Comparison of ENCODE assay signal across 8 mouse cellular contexts in the genomic region with DNA sequence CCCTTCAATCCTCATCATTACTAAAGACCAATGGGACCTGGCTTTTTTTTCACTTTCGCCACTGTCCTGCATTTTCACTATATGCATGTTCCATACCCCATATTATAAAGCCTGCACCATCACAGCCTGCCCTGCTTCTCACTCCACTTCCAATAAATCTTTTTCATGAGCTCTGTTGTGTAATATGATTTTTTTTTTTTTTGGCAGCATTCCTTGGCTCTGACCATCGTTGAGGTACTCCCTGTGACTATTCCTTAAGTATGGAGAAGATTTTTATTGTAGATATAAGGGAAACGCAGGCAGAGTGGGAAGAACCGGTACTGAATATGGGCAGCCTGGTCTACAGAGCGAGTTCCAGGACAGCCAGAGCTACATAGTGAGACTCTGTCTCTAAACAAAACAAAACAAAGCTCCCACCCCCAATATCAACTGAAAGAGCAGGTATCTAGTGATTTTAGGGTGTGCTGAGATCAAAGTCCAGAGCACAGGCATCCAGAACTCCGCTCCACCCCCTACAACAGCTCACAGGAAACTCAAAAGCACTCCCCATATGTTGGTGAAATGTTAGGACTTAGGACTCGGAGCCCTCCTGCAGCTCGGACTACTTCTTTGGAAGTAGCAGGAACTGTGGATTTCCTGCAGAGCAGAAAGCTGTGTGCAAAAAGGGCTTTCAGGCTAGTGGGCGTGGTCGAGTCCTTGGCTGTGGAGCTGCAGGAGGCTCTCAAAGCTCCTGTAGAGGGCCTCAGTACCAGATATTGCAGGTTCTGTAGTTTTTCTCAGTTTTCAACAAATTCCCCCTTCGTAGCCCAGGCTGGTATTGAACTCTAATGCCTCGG. TPM values are rescaled to one million over a fixed set of nuclear protein-coding genes. Genes with fewer than 3 reads are reported as not detected.
DNase-seq lines count a peak whose midpoint lies in the region; ATAC-seq and TF ChIP-seq lines count a peak whose summit lies in the region.

No protein-coding gene starts in this region.

- H3ac ChIP-seq in myocyte (ENCODE audit: control insufficient read depth, insufficient read length): no peak overlapping the region

- 27% methylated on average over 12 of the region's 12 CpGs for WGBS in heart, embryonic 10.5 days
- 33% methylated on average over 12 of the region's 12 CpGs for WGBS in kidney, embryonic 14.5 days
- 16% methylated on average over 12 of the region's 12 CpGs for WGBS in liver, adult 2 months
- WGBS in stomach, embryonic 16.5 days: 26% methylated on average over 12 of the region's 12 CpGs

- peak; percentile 69 for ATAC-seq in erythroblast, adult 5-6 weeks (replicated peaks; ENCODE audit: low FRiP score, poor library complexity, severe bottlenecking)
- ATAC-seq in kidney, embryonic 14.5 days (ENCODE audit: low FRiP score, low TSS enrichment): peak; percentile 20; the same call in 1 of the 2 replicates
- ATAC-seq in stomach, embryonic 16.5 days (ENCODE audit: insufficient read depth, low FRiP score): peak; percentile 7; the same call in 1 of the 2 replicates

- H3K27ac ChIP-seq in heart, embryonic 10.5 days: peak overlapping the region; percentile 96; the same call in 1 of the 2 replicates
- peak overlapping the region; percentile 67; the same call in 1 of the 2 replicates for H3K27ac ChIP-seq in kidney, embryonic 14.5 days (ENCODE audit: low read depth, low read length)
- H3K27ac ChIP-seq in liver, adult 2 months (replicated peaks; ENCODE audit: insufficient read depth, low read depth, low read length): peak overlapping the region; percentile 93
- peak overlapping the region; percentile 98 for H3K27ac ChIP-seq in stomach, embryonic 16.5 days (ENCODE audit: low read length)

- peak; percentile 41; the same call in 1 of the 2 replicates for TF ChIP-seq CTCF in liver, adult 2 months (IDR thresholded peaks at IDR 0.05; ENCODE audit: low read depth, low read length)

- peak; percentile 67 for DNase-seq in B cell, adult 2 months
- DNase-seq in adrenal gland, postnatal 25 days: peak; percentile 69
- peak; percentile 68 for DNase-seq in heart, embryonic 10.5 days (ENCODE audit: low spot score)
- DNase-seq in liver, adult 2 months (ENCODE audit: extremely low read depth, low read depth, low spot score): peak; percentile 92

- H3K9me3 ChIP-seq in heart, embryonic 10.5 days: no peaks in the 10 kb centered on the region
- H3K9me3 ChIP-seq in kidney, embryonic 14.5 days (ENCODE audit: control insufficient read depth, low read length): no peaks in the 10 kb centered on the region
- no peaks in the 10 kb centered on the region for H3K9me3 ChIP-seq in stomach, embryonic 16.5 days (replicated peaks; ENCODE audit: control insufficient read depth, low read length)

- H3K4me3 ChIP-seq in heart, embryonic 10.5 days: peak overlapping the region; percentile 79
- peak overlapping the region; percentile 65; the same call in 1 of the 2 replicates for H3K4me3 ChIP-seq in kidney, embryonic 14.5 days (ENCODE audit: low read length)
- no peak overlapping the region; the same call in 1 of the 2 replicates for H3K4me3 ChIP-seq in liver, adult 2 months (ENCODE audit: insufficient read depth, low read depth, low read length)
- H3K4me3 ChIP-seq in myocyte: peak overlapping the region; percentile 45
- peak overlapping the region; percentile 86 for H3K4me3 ChIP-seq in stomach, embryonic 16.5 days (replicated peaks; ENCODE audit: low read length)

- H3K27me3 ChIP-seq in heart, embryonic 10.5 days (ENCODE audit: insufficient read depth, poor library complexity, severe bottlenecking): no peaks in the 10 kb centered on the region
- no peaks in the 10 kb centered on the region for H3K27me3 ChIP-seq in kidney, embryonic 14.5 days (ENCODE audit: control insufficient read depth, insufficient read depth, low read length)
- H3K27me3 ChIP-seq in liver, adult 2 months (ENCODE audit: control insufficient read depth, insufficient read depth, low read length): no peaks in the 10 kb centered on the region
- peaks cover 5% of the 10 kb centered on the region for H3K27me3 ChIP-seq in myocyte (ENCODE audit: control insufficient read depth, insufficient read depth, insufficient read length)
- no peaks in the 10 kb centered on the region for H3K27me3 ChIP-seq in stomach, embryonic 16.5 days (ENCODE audit: control insufficient read depth, insufficient read depth, low read length)

- H3K4me1 ChIP-seq in heart, embryonic 10.5 days: peaks cover 8% of the 10 kb centered on the region; the same call in 1 of the 2 replicates
- H3K4me1 ChIP-seq in kidney, embryonic 14.5 days (ENCODE audit: control insufficient read depth, insufficient read depth, low read length): peaks cover 13% of the 10 kb centered on the region; the same call in 1 of the 2 replicates
- H3K4me1 ChIP-seq in liver, adult 2 months (ENCODE audit: control insufficient read depth, insufficient read depth, low read length): peaks cover 5% of the 10 kb centered on the region
- peaks cover 12% of the 10 kb centered on the region for H3K4me1 ChIP-seq in stomach, embryonic 16.5 days (ENCODE audit: control insufficient read depth, insufficient read depth, low read length)

- H3K4me2 ChIP-seq in kidney, embryonic 14.5 days (replicated peaks; ENCODE audit: low read depth, low read length): peak overlapping the region; percentile 63
- peak overlapping the region; percentile 97 for H3K4me2 ChIP-seq in myocyte (ENCODE audit: low read depth)
- peak overlapping the region; percentile 58 for H3K4me2 ChIP-seq in stomach, embryonic 16.5 days (ENCODE audit: low read depth, low read length)

- H3K79me2 ChIP-seq in liver, adult 2 months (ENCODE audit: control insufficient read depth, insufficient read depth, low read length): peaks cover 12% of the 10 kb centered on the region
- H3K79me2 ChIP-seq in myocyte (ENCODE audit: control insufficient read depth, insufficient read depth): peaks cover 5% of the 10 kb centered on the region

- no peak for TF ChIP-seq POLR2A in liver, adult 2 months (IDR thresholded peaks at IDR 0.05; ENCODE audit: extremely low read depth, insufficient read depth, low read length)
- TF ChIP-seq POLR2A in myocyte (IDR thresholded peaks at IDR 0.05; ENCODE audit: insufficient read length, low read depth): no peak

- H3K9ac ChIP-seq in kidney, embryonic 14.5 days (ENCODE audit: low read depth, low read length): 0 out of 2 replicates have a peak overlapping the region, but pooled peaks have one; percentile 87
- H3K9ac ChIP-seq in liver, adult 2 months (ENCODE audit: low read depth, low read length): no peak overlapping the region
- H3K9ac ChIP-seq in stomach, embryonic 16.5 days (ENCODE audit: low read length): peak overlapping the region; percentile 68

- H3K36me3 ChIP-seq in heart, embryonic 10.5 days: no peaks in the 10 kb centered on the region
- no peaks in the 10 kb centered on the region for H3K36me3 ChIP-seq in kidney, embryonic 14.5 days (ENCODE audit: control insufficient read depth, insufficient read depth, low read length)
- H3K36me3 ChIP-seq in liver, adult 2 months (ENCODE audit: control insufficient read depth, insufficient read depth, low read length): no peaks in the 10 kb centered on the region
- no peaks in the 10 kb centered on the region for H3K36me3 ChIP-seq in myocyte (ENCODE audit: control insufficient read depth, insufficient read depth)
- H3K36me3 ChIP-seq in stomach, embryonic 16.5 days (ENCODE audit: control insufficient read depth, insufficient read depth, low read length): no peaks in the 10 kb centered on the region

RNA-seq across cellular contexts. Expression of a gene that starts 1.1 kb away (rescaled TPM):
- 69.2 and 77.1 TPM in 2 replicates for total RNA-seq in adrenal gland, postnatal 25 days (2021)
- 88.8 and 93.2 TPM in 2 replicates for total RNA-seq in erythroblast, adult 5-6 weeks (2015; ENCODE audit: low replicate concordance)
- total RNA-seq in erythroblast, adult 5-6 weeks (2017; ENCODE audit: low replicate concordance): 63.6 and 65.4 TPM in 2 replicates
- polyA plus RNA-seq in heart, embryonic 10.5 days (2016; fragmentation: Nextera tagmentation; extraction: Ambion mirVana): 27.1 and 30.4 TPM in 2 replicates
- polyA plus RNA-seq in kidney, embryonic 14.5 days (2014; fragmentation: Nextera tagmentation; extraction: Ambion mirVana): 23.7 and 32.3 TPM in 2 replicates
- 13.5 and 14.0 TPM in 2 replicates for total RNA-seq in liver, adult 2 months (2014; rRNA removed)
- 25.8 and 27.0 TPM in 2 replicates for polyA plus RNA-seq in liver, adult 2 months (2012; rRNA removed)
- polyA plus RNA-seq in myocyte (2012; fragmentation: generic; extraction: Trizol): 17.1 TPM
- 39.9 and 41.3 TPM in 2 replicates for polyA plus RNA-seq in stomach, embryonic 16.5 days (2015; fragmentation: Nextera tagmentation; extraction: Ambion mirVana)

RNA-seq across cellular contexts. Expression of a gene that starts 23.8 kb away (rescaled TPM):
- total RNA-seq in adrenal gland, postnatal 25 days (2021): not detected in 2 replicates
- not detected in 2 replicates for total RNA-seq in erythroblast, adult 5-6 weeks (2015; ENCODE audit: low replicate concordance)
- total RNA-seq in erythroblast, adult 5-6 weeks (2017; ENCODE audit: low replicate concordance): not detected in 2 replicates
- polyA plus RNA-seq in heart, embryonic 10.5 days (2016; fragmentation: Nextera tagmentation; extraction: Ambion mirVana): not detected in 2 replicates
- not detected in 2 replicates for polyA plus RNA-seq in kidney, embryonic 14.5 days (2014; fragmentation: Nextera tagmentation; extraction: Ambion mirVana)
- not detected in 2 replicates for total RNA-seq in liver, adult 2 months (2014; rRNA removed)
- not detected in 2 replicates for polyA plus RNA-seq in liver, adult 2 months (2012; rRNA removed)
- not detected for polyA plus RNA-seq in myocyte (2012; fragmentation: generic; extraction: Trizol)
- polyA plus RNA-seq in stomach, embryonic 16.5 days (2015; fragmentation: Nextera tagmentation; extraction: Ambion mirVana): not detected in 2 replicates

RNA-seq across cellular contexts. Expression of a gene that starts 31.2 kb away (rescaled TPM):
- not detected in 2 replicates for total RNA-seq in adrenal gland, postnatal 25 days (2021)
- total RNA-seq in erythroblast, adult 5-6 weeks (2015; ENCODE audit: low replicate concordance): not detected in 2 replicates
- 0.70 and 2.5 TPM in 2 replicates for total RNA-seq in erythroblast, adult 5-6 weeks (2017; ENCODE audit: low replicate concordance)
- 0.20 TPM in 1 of 2 replicates, not detected in the other for polyA plus RNA-seq in heart, embryonic 10.5 days (2016; fragmentation: Nextera tagmentation; extraction: Ambion mirVana)
- 0.10 and 0.23 TPM in 2 replicates for polyA plus RNA-seq in kidney, embryonic 14.5 days (2014; fragmentation: Nextera tagmentation; extraction: Ambion mirVana)
- total RNA-seq in liver, adult 2 months (2014; rRNA removed): not detected in 2 replicates
- polyA plus RNA-seq in liver, adult 2 months (2012; rRNA removed): not detected in 2 replicates
- polyA plus RNA-seq in myocyte (2012; fragmentation: generic; extraction: Trizol): not detected
- 0.83 and 1.2 TPM in 2 replicates for polyA plus RNA-seq in stomach, embryonic 16.5 days (2015; fragmentation: Nextera tagmentation; extraction: Ambion mirVana)

RNA-seq across cellular contexts. Expression of a gene that starts 33.6 kb away (rescaled TPM):
- 0.27 and 0.67 TPM in 2 replicates for total RNA-seq in adrenal gland, postnatal 25 days (2021)
- 592 TPM in 2 replicates for total RNA-seq in erythroblast, adult 5-6 weeks (2015; ENCODE audit: low replicate concordance)
- total RNA-seq in erythroblast, adult 5-6 weeks (2017; ENCODE audit: low replicate concordance): 1,227 and 1,601 TPM in 2 replicates
- polyA plus RNA-seq in heart, embryonic 10.5 days (2016; fragmentation: Nextera tagmentation; extraction: Ambion mirVana): 18.6 and 21.5 TPM in 2 replicates
- 1.3 and 2.9 TPM in 2 replicates for polyA plus RNA-seq in kidney, embryonic 14.5 days (2014; fragmentation: Nextera tagmentation; extraction: Ambion mirVana)
- total RNA-seq in liver, adult 2 months (2014; rRNA removed): 0.07 TPM in 1 of 2 replicates, not detected in the other
- polyA plus RNA-seq in liver, adult 2 months (2012; rRNA removed): not detected in 2 replicates
- polyA plus RNA-seq in myocyte (2012; fragmentation: generic; extraction: Trizol): not detected
- 12.0 and 12.4 TPM in 2 replicates for polyA plus RNA-seq in stomach, embryonic 16.5 days (2015; fragmentation: Nextera tagmentation; extraction: Ambion mirVana)

RNA-seq across cellular contexts. Expression of a gene that starts 54.1 kb away (rescaled TPM):
- total RNA-seq in adrenal gland, postnatal 25 days (2021): 0.61 TPM in 1 of 2 replicates, not detected in the other
- total RNA-seq in erythroblast, adult 5-6 weeks (2015; ENCODE audit: low replicate concordance): not detected in 2 replicates
- total RNA-seq in erythroblast, adult 5-6 weeks (2017; ENCODE audit: low replicate concordance): not detected in 2 replicates
- polyA plus RNA-seq in heart, embryonic 10.5 days (2016; fragmentation: Nextera tagmentation; extraction: Ambion mirVana): not detected in 2 replicates
- polyA plus RNA-seq in kidney, embryonic 14.5 days (2014; fragmentation: Nextera tagmentation; extraction: Ambion mirVana): not detected in 2 replicates
- total RNA-seq in liver, adult 2 months (2014; rRNA removed): not detected in 2 replicates
- 0.05 TPM in 1 of 2 replicates, not detected in the other for polyA plus RNA-seq in liver, adult 2 months (2012; rRNA removed)
- not detected for polyA plus RNA-seq in myocyte (2012; fragmentation: generic; extraction: Trizol)
- polyA plus RNA-seq in stomach, embryonic 16.5 days (2015; fragmentation: Nextera tagmentation; extraction: Ambion mirVana): 0.08 and 0.10 TPM in 2 replicates

Comparison
In these comparisons a context has a peak if more than half of its experiments do, and no peak if none do; other contexts are left out.
1. ATAC-seq: peak in every context shown above with its lines; median percentile 69 in erythroblast, adult 5-6 weeks; 20 in kidney, embryonic 14.5 days; 7 in stomach, embryonic 16.5 days.